Mouse (Mus musculus) liver, embryonic 16.5 days (tissue): ENCODE data around the gene Baiap3. TPM values are rescaled to one million over a fixed set of nuclear protein-coding genes. Genes with fewer than 3 reads are reported as not detected.
"Not testable (repeated sequence)": the region's sequence is repeated elsewhere in the genome, so short reads cannot be mapped to it uniquely, and the experiment has no call there.

Source experiments
- ATAC-seq: fragments of 200-750 bp; cut with Nextera tagmentation; 2 replicates; pipeline ENCODE4 v1.8.0; 2017; ENCODE audit warnings: low read depth, mild to moderate bottlenecking, moderate number of reproducible peaks, moderate library complexity
- H3K27ac ChIP-seq: fragments of 300-500 bp; sonication (generic); 2 replicates; pipeline ENCODE4 v1.5.1; 2014; ENCODE audit warnings: mild to moderate bottlenecking, low read length
- H3K27me3 ChIP-seq: fragments of 300-500 bp; sonication (generic); 2 replicates; pipeline ENCODE4 v1.6.1; 2014; ENCODE audit warnings: low read depth, low read length, mixed read lengths; ENCODE audit not compliant: control insufficient read depth, insufficient read depth
- H3K36me3 ChIP-seq: fragments of 300-500 bp; sonication (generic); 2 replicates; pipeline ENCODE4 v1.6.1; 2014; ENCODE audit warnings: mild to moderate bottlenecking; ENCODE audit not compliant: control insufficient read depth, insufficient read depth
- H3K4me1 ChIP-seq: fragments of 300-500 bp; sonication (generic); 2 replicates; pipeline ENCODE4 v1.6.1; 2014; ENCODE audit warnings: low read depth, low read length, mixed read lengths; ENCODE audit not compliant: control insufficient read depth
- H3K4me2 ChIP-seq: fragments of 300-500 bp; sonication (generic); 2 replicates; pipeline ENCODE4 v1.6.1; 2014; ENCODE audit warnings: low read depth, low read length, mixed read lengths
- H3K4me3 ChIP-seq: fragments of 300-500 bp; sonication (generic); 2 replicates; pipeline ENCODE4 v1.5.1; 2014; ENCODE audit warnings: low read depth, mild to moderate bottlenecking, low read length
- H3K9ac ChIP-seq: fragments of 300-500 bp; sonication (generic); 2 replicates; pipeline ENCODE4 v1.6.1; 2014; ENCODE audit warnings: low read depth, low read length
- H3K9me3 ChIP-seq: fragments of 300-500 bp; sonication (generic); replicated peaks from 2 replicates; pipeline ENCODE4 v1.6.1; 2016; ENCODE audit warnings: low read length; ENCODE audit not compliant: control insufficient read depth
- WGBS: fragments of 180-500 bp; shearing (Covaris S2); extraction: QIAGEN DNeasy Blood & Tissue Kit; methylation state at CpG from one replicate; pipeline ENCODE4 v1.1.7; 2014; ENCODE audit not compliant: insufficient replicate concordance; 5-methylcytosine and 5-hydroxymethylcytosine counted together
- polyA plus RNA-seq: library from polyadenylated mRNA; unstranded; fragments of >200 nt; fragmentation: Nextera tagmentation; extraction: Ambion mirVana; gene quantifications from 2 replicates; pipeline ENCODE4 v1.2.1, GENCODE M21; 2015

The Baiap3 gene
- polyA plus RNA-seq, 1 experiment from 2014 or later, result 0.57 TPM

- Histone ChIP-seq H3K36me3 (peaks cover 34% of the 10 kb centered on the region), H3K4me1 (peaks cover 16% of the 10 kb centered on the region)
- not testable (repeated sequence) for H3K27ac ChIP-seq, ATAC-seq, H3K9ac ChIP-seq, H3K27me3 ChIP-seq, H3K4me3 ChIP-seq, H3K4me2 ChIP-seq, H3K9me3 ChIP-seq
- 82% methylated on average over 4 of the region's 11 CpGs for WGBS
Measured at GRCm38 (mm10) chr17:25231621-25232020, 24.5 kb downstream of the Baiap3 start.

DNA sequence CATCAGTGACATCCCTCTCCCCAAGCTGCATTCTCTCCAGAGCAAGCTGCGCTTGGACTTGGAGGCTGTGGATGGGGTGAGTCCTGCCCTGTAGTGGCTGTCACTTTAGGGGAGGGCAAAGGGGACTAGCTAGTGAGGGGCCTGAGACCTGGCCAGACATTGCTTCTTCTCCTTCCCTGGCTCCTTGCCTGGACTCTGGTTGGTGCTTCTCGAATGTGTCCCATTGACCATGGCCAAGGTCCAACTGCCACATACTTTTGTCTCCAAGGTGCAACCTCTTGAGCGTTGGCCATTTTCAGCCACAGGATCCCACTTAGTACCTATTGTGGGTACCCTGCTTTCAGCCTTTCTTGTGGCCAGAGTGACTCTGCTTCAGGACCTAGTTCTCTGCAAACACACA is 25.5 kb downstream of the Baiap3 start:
- WGBS, result 85% methylated on average over 3 of the region's 3 CpGs
- no peaks in the 10 kb centered on the region for H3K9me3 ChIP-seq
- no peak overlapping the region for H3K9ac ChIP-seq
- H3K36me3 ChIP-seq, result peaks cover 32% of the 10 kb centered on the region
- peaks cover 25% of the 10 kb centered on the region for H3K4me1 ChIP-seq
- H3K27ac ChIP-seq, result no peak overlapping the region
- H3K4me3 ChIP-seq, result no peak overlapping the region
- ATAC-seq, result no peak
- no peaks in the 10 kb centered on the region for H3K27me3 ChIP-seq
- H3K4me2 ChIP-seq, result no peak overlapping the region

- not testable (repeated sequence) for H3K9ac ChIP-seq, H3K27ac ChIP-seq, ATAC-seq, H3K9me3 ChIP-seq, H3K4me3 ChIP-seq, H3K4me2 ChIP-seq, H3K27me3 ChIP-seq
- WGBS, result 78% methylated on average over 13 of the region's 17 CpGs
- Histone ChIP-seq H3K4me1 (peaks cover 31% of the 10 kb centered on the region), H3K36me3 (peaks cover 28% of the 10 kb centered on the region)
Measured at GRCm38 (mm10) chr17:25230014-25230655, 26.0 kb downstream of the Baiap3 start.

GRCm38 (mm10) chr17:25227991-25228390 is 28.2 kb downstream of the Baiap3 start:
- WGBS, result 75% methylated on average over 5 of the region's 5 CpGs
- Histone ChIP-seq H3K9ac (no peak overlapping the region), H3K4me1 (peaks cover 52% of the 10 kb centered on the region), H3K4me2 (no peak overlapping the region), H3K27ac (0 out of 2 replicates have a peak overlapping the region, but pooled peaks have one; percentile 9), H3K27me3 (no peaks in the 10 kb centered on the region), H3K9me3 (no peaks in the 10 kb centered on the region), H3K4me3 (no peak overlapping the region), H3K36me3 (peaks cover 21% of the 10 kb centered on the region)
- no peak for ATAC-seq

DNA sequence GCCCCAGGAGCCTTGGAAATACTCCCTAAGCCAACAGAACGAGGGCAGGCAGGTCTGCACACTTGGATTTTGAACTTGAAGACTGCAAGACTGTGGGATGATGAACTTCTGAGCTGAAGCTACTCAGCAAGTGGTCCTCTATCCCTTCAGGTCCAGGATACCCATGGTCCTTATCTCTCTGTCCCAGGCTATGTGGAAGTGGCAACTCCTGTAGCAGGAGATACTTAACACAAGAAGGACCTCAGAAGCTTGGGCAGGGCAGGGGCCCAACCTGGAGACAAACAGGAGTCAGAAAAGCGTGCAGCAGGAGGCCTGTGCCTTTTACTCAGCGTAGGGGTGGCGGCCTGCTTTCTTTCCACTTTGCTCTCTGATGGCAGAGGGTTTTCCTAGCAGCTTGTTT is 30.5 kb downstream of the Baiap3 start:
- no peaks in the 10 kb centered on the region for H3K9me3 ChIP-seq
- no peaks in the 10 kb centered on the region for H3K27me3 ChIP-seq
- H3K36me3 ChIP-seq, result peaks cover 12% of the 10 kb centered on the region
- peaks cover 65% of the 10 kb centered on the region for H3K4me1 ChIP-seq
- peak overlapping the region; percentile 47 for H3K4me3 ChIP-seq
- peak overlapping the region; percentile 85 for H3K27ac ChIP-seq
- ATAC-seq, result peak; percentile 68
- H3K9ac ChIP-seq, result peak overlapping the region; percentile 81
- 26% methylated on average over 4 of the region's 4 CpGs for WGBS
- peak overlapping the region; percentile 76 for H3K4me2 ChIP-seq

DNA sequence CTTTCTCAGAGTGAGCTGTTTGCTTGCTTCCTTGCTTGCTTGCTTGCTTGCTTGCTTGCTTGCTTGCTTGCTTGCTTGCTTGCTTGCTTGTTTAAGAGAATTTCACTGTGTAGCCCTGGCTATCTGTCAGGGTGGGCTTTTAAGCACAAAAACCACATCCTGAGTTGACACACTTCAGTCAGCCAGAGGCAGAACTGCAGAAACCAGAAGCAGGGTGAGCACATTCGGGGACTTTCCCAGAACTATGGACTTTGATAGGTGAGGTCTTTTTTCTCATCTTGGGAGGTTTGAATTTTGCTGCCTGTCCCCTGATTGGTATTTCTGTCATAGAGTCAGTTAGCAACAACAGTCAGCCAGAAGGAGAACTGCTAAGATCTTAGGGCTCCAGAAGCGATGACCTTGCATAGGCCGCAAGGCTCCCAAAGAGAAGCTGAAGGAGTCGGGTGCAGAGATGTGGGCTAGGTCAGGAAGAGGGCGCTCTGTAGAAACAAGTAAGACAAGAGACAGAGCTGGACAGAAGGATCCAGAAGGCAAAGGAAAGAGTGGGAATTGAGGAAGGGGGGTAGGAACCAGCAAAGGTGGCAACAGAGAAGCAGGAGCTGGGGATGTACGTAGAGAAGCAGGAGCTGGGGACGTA is 31.5 kb downstream of the Baiap3 start:
- ATAC-seq, result no peak
- H3K27ac ChIP-seq, result peak overlapping the region; percentile 85
- H3K27me3 ChIP-seq, result no peaks in the 10 kb centered on the region
- H3K36me3 ChIP-seq, result peaks cover 10% of the 10 kb centered on the region
- WGBS, result 59% methylated on average over 7 of the region's 7 CpGs
- peak overlapping the region; percentile 81 for H3K9ac ChIP-seq
- peak overlapping the region; percentile 78 for H3K4me3 ChIP-seq
- peak overlapping the region; percentile 76 for H3K4me2 ChIP-seq
- H3K9me3 ChIP-seq, result no peaks in the 10 kb centered on the region
- peaks cover 66% of the 10 kb centered on the region for H3K4me1 ChIP-seq

- peak; percentile 50 for ATAC-seq
Measured at GRCm38 (mm10) chr17:25222951-25223601, 33.1 kb downstream of the Baiap3 start.

GRCm38 (mm10) chr17:25222504-25222940 is 33.6 kb downstream of the Baiap3 start:
- Histone ChIP-seq H3K4me3 (peak overlapping the region; percentile 78), H3K4me1 (peaks cover 59% of the 10 kb centered on the region), H3K4me2 (peak overlapping the region; percentile 79), H3K27ac (peak overlapping the region; percentile 85), H3K9ac (peak overlapping the region; percentile 81)
- not testable (repeated sequence) for H3K36me3 ChIP-seq, H3K9me3 ChIP-seq, H3K27me3 ChIP-seq
- ATAC-seq, result peak; percentile 71
- 4% methylated on average over 14 of the region's 28 CpGs for WGBS

More at GRCm38 (mm10) chr17:25222951-25223601, 33.1 kb downstream of the Baiap3 start:
- Histone ChIP-seq H3K36me3 (peaks cover 5% of the 10 kb centered on the region), H3K27me3 (no peaks in the 10 kb centered on the region), H3K27ac (peak overlapping the region; percentile 85), H3K4me1 (peaks cover 64% of the 10 kb centered on the region), H3K4me2 (peak overlapping the region; percentile 76), H3K4me3 (peak overlapping the region; percentile 78), H3K9me3 (no peaks in the 10 kb centered on the region), H3K9ac (peak overlapping the region; percentile 81)
- 6% methylated on average over 6 of the region's 6 CpGs for WGBS
